Mouse (Mus musculus) bone marrow macrophage, adult 2 months (primary cell): ENCODE data around the gene Nsd1. TPM values are rescaled to one million over a fixed set of nuclear protein-coding genes. Genes with fewer than 3 reads are reported as not detected.

Experiments
- H3K27ac ChIP-seq: 2 replicates; pipeline ENCODE4 v1.5.1; 2012; ENCODE audit warnings: low read depth, low read length; ENCODE audit not compliant: insufficient read depth
- H3K4me1 ChIP-seq: 2 replicates; pipeline ENCODE4 v1.6.1; 2012; ENCODE audit warnings: low read length; ENCODE audit not compliant: control insufficient read depth, insufficient read depth
- H3K4me3 ChIP-seq: 2 replicates; pipeline ENCODE4 v1.5.1; 2012; ENCODE audit warnings: mild to moderate bottlenecking, low read length, moderate library complexity; ENCODE audit not compliant: insufficient read depth
- CTCF ChIP-seq: IDR thresholded peaks from 2 replicates; pipeline ENCODE4 v1.5.1; 2012; ENCODE audit warnings: low read depth, mild to moderate bottlenecking, low read length, moderate library complexity
- POLR2A ChIP-seq: IDR thresholded peaks from 2 replicates; pipeline ENCODE4 v1.6.1; 2012; ENCODE audit warnings: mild to moderate bottlenecking, low read depth, low read length, borderline replicate concordance
- polyA plus RNA-seq: library from polyadenylated mRNA; stranded (reverse); fragments of >200 nt; gene quantifications from 2 replicates; pipeline ENCODE4 v1.2.4, GENCODE M21; 2012; ENCODE audit not compliant: missing spikeins, insufficient read depth, insufficient read length

Gene Nsd1
- polyA plus RNA-seq, 1 experiment: 51.0 TPM

DNA sequence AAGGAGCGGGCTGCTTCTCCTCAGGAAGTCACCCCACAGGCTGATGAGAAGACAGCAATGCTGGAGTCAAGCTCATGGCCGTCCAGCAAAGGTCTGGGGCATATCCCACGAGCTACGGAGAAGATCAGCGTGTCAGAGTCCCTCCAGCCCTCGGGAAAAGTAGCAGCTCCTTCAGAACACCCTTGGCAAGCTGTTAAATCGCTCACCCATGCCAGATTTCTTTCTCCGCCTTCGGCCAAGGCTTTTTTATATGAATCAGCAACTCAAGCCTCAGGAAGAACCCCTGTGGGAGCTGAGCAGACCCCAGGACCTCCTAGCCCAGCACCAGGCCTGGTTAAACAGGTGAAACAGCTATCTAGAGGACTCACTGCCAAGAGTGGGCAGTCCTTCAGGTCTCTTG is 103.5 kb downstream of the Nsd1 start:
- no peak overlapping the region for H3K27ac ChIP-seq
- no peak overlapping the region for H3K4me3 ChIP-seq
- TF ChIP-seq CTCF: no peak
- no peak for TF ChIP-seq POLR2A
- H3K4me1 ChIP-seq: peaks cover 14% of the 10 kb centered on the region

DNA sequence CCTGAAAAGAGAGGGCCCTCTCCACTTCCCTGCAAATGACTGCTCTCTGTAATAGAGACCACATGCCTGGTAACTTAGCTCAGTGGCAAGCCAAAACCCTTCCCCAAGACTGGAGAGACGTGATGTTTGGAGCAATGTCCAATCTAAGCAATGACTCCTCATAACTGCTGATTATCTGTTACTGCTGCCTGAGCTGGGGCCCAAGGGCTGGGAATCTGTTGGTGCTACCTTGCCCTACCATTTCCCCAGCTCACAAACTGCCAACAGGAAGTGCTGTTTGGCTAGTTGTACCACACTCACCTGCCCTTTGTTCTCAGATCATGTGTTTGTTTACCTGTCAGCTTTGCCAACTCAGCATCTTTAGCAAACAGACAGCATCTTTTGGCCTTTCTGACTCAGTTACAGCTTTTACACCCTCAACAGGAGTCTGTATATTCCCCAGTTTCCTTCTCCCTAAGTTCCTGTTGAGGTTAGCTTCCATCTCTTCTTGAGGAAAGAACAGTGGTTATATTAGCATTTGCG is 105.4 kb downstream of the Nsd1 start:
- Histone ChIP-seq H3K4me3 (no peak overlapping the region), H3K4me1 (peaks cover 30% of the 10 kb centered on the region), H3K27ac (no peak overlapping the region)
- TF ChIP-seq CTCF: no peak
- TF ChIP-seq POLR2A: no peak

DNA sequence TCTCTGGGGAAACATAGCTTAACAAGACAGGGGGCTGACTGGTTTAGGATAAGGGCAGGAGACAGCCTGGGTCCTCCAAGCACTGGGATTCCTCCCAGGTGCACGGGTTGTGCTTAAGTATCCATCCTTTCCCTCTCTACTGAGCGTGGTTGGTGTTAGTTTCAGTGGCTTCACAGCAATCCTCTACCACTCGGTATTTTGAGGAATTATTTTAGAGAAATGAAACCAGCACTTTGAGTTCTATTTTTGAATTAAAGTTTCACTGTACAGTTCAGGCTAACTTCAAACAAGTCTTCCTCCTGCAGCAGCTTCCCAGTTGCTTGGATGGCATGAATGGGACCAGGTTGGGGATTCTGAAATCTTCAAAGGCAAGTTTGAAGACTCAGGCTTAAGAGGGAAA is 108.8 kb downstream of the Nsd1 start:
- H3K27ac ChIP-seq: peak overlapping the region; percentile 93
- TF ChIP-seq POLR2A (no peak), CTCF (no peak)
- H3K4me3 ChIP-seq: no peak overlapping the region
- peaks cover 45% of the 10 kb centered on the region for H3K4me1 ChIP-seq

DNA sequence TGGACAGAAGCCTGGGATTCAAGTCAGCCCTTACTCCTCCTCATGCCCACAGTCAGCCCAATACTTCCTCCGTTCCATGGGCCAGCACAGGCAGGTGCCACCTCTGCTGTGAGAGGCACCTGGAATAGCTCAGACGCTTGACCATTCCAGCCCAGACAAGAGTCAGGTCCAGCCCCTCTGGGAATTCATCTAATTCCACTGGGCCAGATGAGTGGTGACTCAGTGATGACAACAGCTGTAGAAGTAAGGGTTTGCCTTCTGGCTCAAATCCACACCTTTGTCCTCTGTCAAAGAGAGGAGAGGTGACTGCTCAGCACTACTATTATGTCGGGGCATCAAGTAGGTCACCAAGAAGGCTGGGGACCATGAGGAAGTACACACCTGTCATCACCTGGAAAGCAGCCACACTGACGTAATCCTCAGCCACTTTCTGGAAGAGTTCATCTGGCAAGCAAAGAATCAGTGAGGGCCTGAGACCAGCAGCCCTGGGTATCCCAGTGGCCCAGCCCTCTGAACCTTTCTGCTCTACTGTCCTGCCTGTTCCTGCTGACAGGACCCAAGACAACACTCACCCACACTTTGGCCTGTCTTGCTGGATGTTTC is 110.5 kb downstream of the Nsd1 start, which contains the start of gene Prelid1:
TSS of gene Prelid1 (plus strand) at position 570 of the 603 bp plus-strand sequence.
- Histone ChIP-seq H3K27ac (peak within 1 kb of the TSS; percentile 93), H3K4me3 (peak within 1 kb of the TSS; percentile 99), H3K4me1 (peaks cover 52% of the 10 kb centered on the region)
- no peak for TF ChIP-seq CTCF
- no peak for TF ChIP-seq POLR2A

GRCm38 (mm10) chr13:55321434-55322129 is 112.0 kb downstream of the Nsd1 start, which contains the start of gene Rab24:
Rab24 (minus strand) TSS chr13:55321946.
- H3K4me1 ChIP-seq: peaks cover 52% of the 10 kb centered on the region
- peak within 1 kb of the TSS; percentile 64 for H3K27ac ChIP-seq
- H3K4me3 ChIP-seq: peak within 1 kb of the TSS; percentile 99
- TF ChIP-seq CTCF (no peak), POLR2A (no peak)

- Histone ChIP-seq H3K27ac (peak overlapping the region; percentile 64), H3K4me1 (peaks cover 48% of the 10 kb centered on the region), H3K4me3 (peak overlapping the region; percentile 99)
- TF ChIP-seq CTCF (peak; percentile 37; the same call in 1 of the 2 replicates), POLR2A (no peak)
These were observed 112.7 kb downstream of the Nsd1 start for GRCm38 (mm10) chr13:55322130-55322825.

DNA sequence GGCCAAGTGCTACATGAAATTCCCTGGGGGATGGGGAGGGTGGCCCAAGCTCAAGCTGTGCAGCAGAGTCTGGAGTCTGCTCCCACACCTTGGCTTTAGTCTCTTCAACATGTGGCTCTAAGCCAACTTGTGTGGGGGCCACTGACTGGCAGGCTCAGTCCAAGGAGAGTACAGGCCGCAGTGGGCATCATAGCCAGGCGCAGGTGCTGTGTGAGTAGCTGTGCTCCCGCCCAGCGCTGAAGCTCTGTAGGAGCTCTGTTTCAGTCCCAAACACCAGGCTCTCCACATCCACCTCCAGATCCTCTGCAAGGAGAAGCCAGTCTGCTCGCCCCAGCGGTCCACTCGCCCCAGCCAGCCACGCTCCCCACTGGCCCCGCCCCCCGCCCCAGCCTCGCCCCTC is 116.0 kb downstream of the Nsd1 start:
- TF ChIP-seq POLR2A: no peak
- TF ChIP-seq CTCF: no peak
- peaks cover 30% of the 10 kb centered on the region for H3K4me1 ChIP-seq
- H3K4me3 ChIP-seq: no peak overlapping the region
- H3K27ac ChIP-seq: no peak overlapping the region

DNA sequence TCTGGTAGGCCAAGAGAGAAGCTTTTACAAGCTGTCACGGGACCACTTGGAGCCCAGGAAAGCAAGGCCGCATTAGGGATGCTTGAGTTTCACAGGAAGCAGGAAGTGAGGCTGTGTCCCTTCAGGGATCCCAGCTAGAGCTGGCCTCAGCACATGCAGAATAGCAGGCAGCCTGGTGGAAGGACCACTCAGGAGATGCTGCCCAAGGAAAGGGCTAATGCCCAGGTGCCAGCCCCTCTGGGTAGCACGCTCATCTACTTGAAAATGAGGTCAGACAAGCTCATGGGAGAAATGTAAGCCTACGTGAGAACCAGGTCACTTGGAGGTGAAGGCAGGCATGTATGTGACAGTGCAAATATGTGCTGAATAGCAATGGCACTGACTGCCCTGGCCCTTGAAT is 117.6 kb downstream of the Nsd1 start:
- H3K4me1 ChIP-seq: peaks cover 26% of the 10 kb centered on the region

DNA sequence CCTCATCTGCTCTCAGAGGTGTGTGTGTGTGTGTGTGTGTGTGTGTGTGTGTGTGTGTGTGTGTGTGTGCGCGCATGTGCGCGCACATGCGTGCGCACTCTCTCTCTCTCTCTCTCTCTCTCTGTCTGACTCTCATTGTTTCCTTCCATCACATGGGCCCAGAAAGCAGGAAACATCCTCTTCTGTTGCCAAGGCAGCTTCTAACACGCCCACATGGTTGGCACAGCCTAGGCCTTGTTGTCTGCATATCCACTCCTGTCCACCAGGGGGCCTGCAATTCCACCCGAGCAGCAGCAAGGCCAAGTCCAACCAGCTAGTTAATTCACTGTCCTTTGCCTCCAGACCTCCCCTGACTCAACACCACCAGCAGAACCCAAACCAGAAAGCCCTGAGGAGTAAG is 118.1 kb downstream of the Nsd1 start:
- Histone ChIP-seq H3K4me1 (peaks cover 26% of the 10 kb centered on the region), H3K27ac (no peak overlapping the region), H3K4me3 (no peak overlapping the region)
- TF ChIP-seq POLR2A (no peak), CTCF (peak; percentile 91)

More for the DNA sequence above, 117.6 kb downstream of the Nsd1 start:
- H3K27ac ChIP-seq: no peak overlapping the region
- no peak overlapping the region for H3K4me3 ChIP-seq
- TF ChIP-seq POLR2A (no peak), CTCF (no peak)
